Mouse (Mus musculus): ENCODE data around the gene Adad2. TPM values are rescaled to one million over a fixed set of nuclear protein-coding genes. Genes with fewer than 3 reads are reported as not detected.

Gene Adad2
- polyA plus RNA-seq, 1 experiment from 2014 or later: not detected

GRCm38 (mm10) chr8:119618887-119619286 lies 6.3 kb downstream of the Adad2 start:
- no peaks in the 10 kb centered on the region for H3K36me3 ChIP-seq
- no peak for ATAC-seq (ENCODE audit: low FRiP score)
- 0 out of 2 replicates have a peak, but pooled peaks cover 1% of the 10 kb centered on the region for H3K27me3 ChIP-seq
- no peak overlapping the region for H3K9ac ChIP-seq
- H3K4me3 ChIP-seq: no peak overlapping the region
- H3K4me2 ChIP-seq: no peak overlapping the region
- no peaks in the 10 kb centered on the region for H3K9me3 ChIP-seq
- no peaks in the 10 kb centered on the region for H3K4me1 ChIP-seq (replicated peaks)
- WGBS: 73% methylated on average over 5 of the region's 5 CpGs
- H3K27ac ChIP-seq: no peak overlapping the region

DNA sequence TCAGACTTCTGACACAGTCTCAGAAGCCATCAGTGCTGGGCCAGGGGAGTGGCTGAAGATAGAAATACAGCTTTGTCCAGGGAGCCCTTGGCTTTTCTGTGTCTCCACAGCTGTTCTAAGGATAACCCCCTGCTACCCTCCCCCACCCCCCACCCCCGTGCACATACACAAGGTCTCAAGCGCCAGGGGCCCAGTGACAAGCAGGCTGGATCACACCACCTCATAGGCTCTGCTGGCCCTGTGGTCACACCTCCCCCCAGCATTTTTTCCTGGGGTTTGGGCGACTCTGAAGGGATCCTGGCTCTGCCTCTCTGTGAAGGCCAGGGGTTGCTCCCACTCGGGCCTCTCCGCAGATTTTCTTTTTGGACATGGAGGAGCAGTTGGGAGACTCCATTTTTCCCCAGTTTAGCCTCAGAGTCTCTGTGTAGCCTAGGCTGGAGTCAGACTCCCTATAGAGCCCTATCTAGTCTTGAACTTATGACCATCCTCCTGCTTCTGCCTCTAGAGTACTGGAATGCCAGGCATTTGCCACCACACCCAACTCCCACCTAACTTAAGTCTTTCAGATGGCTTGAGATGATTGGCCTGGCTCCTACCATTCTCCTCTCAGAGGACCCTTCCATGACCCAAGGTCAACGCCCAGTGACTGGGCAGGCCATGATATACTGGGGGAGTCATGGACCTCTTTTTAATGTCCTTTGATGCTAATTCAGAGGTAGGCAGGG lies 7.7 kb downstream of the Adad2 start:
- Histone ChIP-seq H3K27ac (no peak overlapping the region), H3K36me3 (no peaks in the 10 kb centered on the region), H3K4me3 (no peak overlapping the region), H3K9me3 (no peaks in the 10 kb centered on the region), H3K9ac (no peak overlapping the region), H3K4me2 (no peak overlapping the region), H3K27me3 (0 out of 2 replicates have a peak, but pooled peaks cover 3% of the 10 kb centered on the region), H3K4me1 (replicated peaks) (no peaks in the 10 kb centered on the region)
- ATAC-seq (ENCODE audit: low FRiP score): no peak
- WGBS: 77% methylated on average over 6 of the region's 6 CpGs

DNA sequence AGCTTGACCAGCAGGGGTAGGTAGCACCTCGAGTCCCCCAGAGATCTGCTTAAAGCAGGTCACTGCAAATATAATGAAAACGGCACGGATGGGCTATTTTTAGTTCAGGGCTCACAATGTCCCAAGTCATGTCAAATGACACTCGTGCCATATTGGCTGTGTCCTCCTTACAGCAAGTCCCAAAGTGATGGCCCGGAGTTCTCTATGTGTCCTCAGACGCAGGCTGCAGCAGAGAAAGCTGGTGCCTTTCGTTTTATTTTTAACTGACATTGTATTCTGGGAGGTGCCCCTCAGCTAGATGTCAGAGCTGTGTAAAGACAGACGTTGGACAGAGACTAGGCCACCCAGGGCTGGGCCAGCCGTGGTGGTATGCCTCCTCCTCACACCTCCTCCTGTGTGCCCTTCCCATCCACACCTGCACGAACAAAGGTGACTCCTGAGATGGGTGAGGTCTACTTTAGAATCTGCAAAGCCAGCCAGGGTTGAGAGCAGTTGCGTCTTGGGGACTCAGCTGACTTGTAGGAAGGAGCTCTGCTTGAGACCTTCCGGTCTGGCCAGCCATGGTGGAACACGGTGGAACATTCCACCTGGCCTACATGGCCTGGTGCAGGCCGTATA lies 8.4 kb downstream of the Adad2 start:
- 0 out of 2 replicates have a peak, but pooled peaks cover 3% of the 10 kb centered on the region for H3K27me3 ChIP-seq
- no peaks in the 10 kb centered on the region for H3K9me3 ChIP-seq
- H3K4me1 ChIP-seq (replicated peaks): 0 out of 2 replicates have a peak, but pooled peaks cover 2% of the 10 kb centered on the region
- no peak overlapping the region for H3K4me3 ChIP-seq
- no peak overlapping the region for H3K9ac ChIP-seq
- no peak for ATAC-seq (ENCODE audit: low FRiP score)
- no peak overlapping the region for H3K4me2 ChIP-seq
- H3K36me3 ChIP-seq: no peaks in the 10 kb centered on the region
- H3K27ac ChIP-seq: no peak overlapping the region
- 90% methylated on average over 14 of the region's 14 CpGs for WGBS

GRCm38 (mm10) chr8:119622555-119622954 lies 10.0 kb downstream of the Adad2 start:
- peaks cover 4% of the 10 kb centered on the region; the same call in 1 of the 2 replicates for H3K4me1 ChIP-seq (replicated peaks)
- no peaks in the 10 kb centered on the region for H3K9me3 ChIP-seq
- ATAC-seq (ENCODE audit: low FRiP score): no peak
- H3K4me3 ChIP-seq: no peak overlapping the region
- no peak overlapping the region for H3K4me2 ChIP-seq
- no peaks in the 10 kb centered on the region for H3K36me3 ChIP-seq
- H3K27me3 ChIP-seq: 0 out of 2 replicates have a peak, but pooled peaks cover 3% of the 10 kb centered on the region
- H3K9ac ChIP-seq: no peak overlapping the region
- no peak overlapping the region for H3K27ac ChIP-seq
- 55% methylated on average over 4 of the region's 4 CpGs for WGBS

GRCm38 (mm10) chr8:119623061-119623460 lies 10.5 kb downstream of the Adad2 start:
- Histone ChIP-seq H3K9ac (no peak overlapping the region), H3K4me3 (no peak overlapping the region), H3K9me3 (no peaks in the 10 kb centered on the region), H3K4me2 (no peak overlapping the region), H3K27me3 (0 out of 2 replicates have a peak, but pooled peaks cover 3% of the 10 kb centered on the region), H3K36me3 (no peaks in the 10 kb centered on the region), H3K27ac (no peak overlapping the region), H3K4me1 (replicated peaks) (peaks cover 9% of the 10 kb centered on the region)
- ATAC-seq (ENCODE audit: low FRiP score): no peak
- WGBS: 85% methylated on average over 8 of the region's 8 CpGs

GRCm38 (mm10) chr8:119623744-119624143 lies 11.2 kb downstream of the Adad2 start:
- no peak overlapping the region for H3K27ac ChIP-seq

DNA sequence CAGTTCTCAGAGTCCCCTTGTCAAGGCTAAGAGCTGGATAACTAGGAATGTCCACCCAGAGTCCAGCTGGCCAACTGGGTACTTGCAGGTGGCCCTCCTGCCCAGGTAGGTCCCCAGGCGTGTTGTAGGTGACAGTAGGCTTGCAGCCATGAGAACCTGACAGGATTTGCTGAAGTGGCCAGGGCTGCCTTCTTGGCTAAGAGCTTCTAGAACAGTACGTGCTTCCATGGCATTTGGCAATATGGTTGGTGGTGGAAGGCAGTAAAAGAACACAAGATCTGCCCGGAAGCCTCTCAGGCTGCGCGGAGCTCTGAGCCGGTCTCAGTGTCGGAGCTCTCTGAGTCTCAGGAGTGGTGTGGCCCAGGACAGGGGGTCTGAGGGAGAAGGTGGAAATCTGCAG lies 12.4 kb downstream of the Adad2 start:
- Histone ChIP-seq H3K4me1 (replicated peaks) (peaks cover 10% of the 10 kb centered on the region), H3K4me3 (no peak overlapping the region), H3K4me2 (no peak overlapping the region), H3K27me3 (0 out of 2 replicates have a peak, but pooled peaks cover 3% of the 10 kb centered on the region), H3K36me3 (no peaks in the 10 kb centered on the region), H3K27ac (no peak overlapping the region), H3K9ac (no peak overlapping the region), H3K9me3 (no peaks in the 10 kb centered on the region)
- WGBS: 90% methylated on average over 7 of the region's 7 CpGs
- ATAC-seq (ENCODE audit: low FRiP score): no peak

More at GRCm38 (mm10) chr8:119623744-119624143, 11.2 kb downstream of the Adad2 start:
- ATAC-seq (ENCODE audit: low FRiP score): no peak
- Histone ChIP-seq H3K9ac (no peak overlapping the region), H3K4me2 (no peak overlapping the region), H3K4me3 (no peak overlapping the region), H3K27me3 (0 out of 2 replicates have a peak, but pooled peaks cover 3% of the 10 kb centered on the region), H3K36me3 (no peaks in the 10 kb centered on the region), H3K9me3 (no peaks in the 10 kb centered on the region), H3K4me1 (replicated peaks) (peaks cover 10% of the 10 kb centered on the region)
- WGBS: 83% methylated on average over 1 of the region's 1 CpGs

- H3K27ac ChIP-seq: no peak overlapping the region
- peaks cover 13% of the 10 kb centered on the region for H3K4me1 ChIP-seq (replicated peaks)
- 77% methylated on average over 22 of the region's 22 CpGs for WGBS
- H3K4me2 ChIP-seq: no peak overlapping the region
- no peak for ATAC-seq (ENCODE audit: low FRiP score)
- 0 out of 2 replicates have a peak, but pooled peaks cover 3% of the 10 kb centered on the region for H3K27me3 ChIP-seq
- no peak overlapping the region for H3K9ac ChIP-seq
- H3K9me3 ChIP-seq: no peaks in the 10 kb centered on the region
- no peaks in the 10 kb centered on the region for H3K36me3 ChIP-seq
- no peak overlapping the region for H3K4me3 ChIP-seq
These were observed 13.2 kb downstream of the Adad2 start for GRCm38 (mm10) chr8:119625788-119626187.

DNA sequence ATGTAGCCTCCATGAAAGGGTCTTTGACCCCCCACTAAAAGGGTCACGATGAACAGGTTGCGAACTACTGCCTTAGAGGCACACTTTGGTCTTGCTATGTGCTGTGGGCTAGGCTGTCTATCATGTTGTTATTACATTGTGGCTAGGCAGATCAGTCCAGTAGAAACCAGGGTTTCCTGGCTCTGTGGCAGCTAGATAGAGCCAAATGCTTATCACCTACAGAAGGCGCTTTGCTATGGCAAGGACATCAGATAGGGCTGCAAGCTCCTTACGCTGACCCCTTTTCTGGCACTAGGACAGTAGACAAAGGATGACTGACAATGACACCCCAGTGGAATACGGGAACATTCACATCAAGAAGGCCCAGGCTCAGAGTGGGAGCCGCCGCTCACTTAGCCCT lies 14.7 kb downstream of the Adad2 start:
- Histone ChIP-seq H3K27me3 (0 out of 2 replicates have a peak, but pooled peaks cover 3% of the 10 kb centered on the region), H3K4me2 (no peak overlapping the region), H3K36me3 (no peaks in the 10 kb centered on the region), H3K27ac (no peak overlapping the region), H3K9ac (no peak overlapping the region), H3K4me1 (replicated peaks) (peaks cover 22% of the 10 kb centered on the region), H3K4me3 (no peak overlapping the region), H3K9me3 (no peaks in the 10 kb centered on the region)
- 78% methylated on average over 7 of the region's 7 CpGs for WGBS
- no peak for ATAC-seq (ENCODE audit: low FRiP score)

DNA sequence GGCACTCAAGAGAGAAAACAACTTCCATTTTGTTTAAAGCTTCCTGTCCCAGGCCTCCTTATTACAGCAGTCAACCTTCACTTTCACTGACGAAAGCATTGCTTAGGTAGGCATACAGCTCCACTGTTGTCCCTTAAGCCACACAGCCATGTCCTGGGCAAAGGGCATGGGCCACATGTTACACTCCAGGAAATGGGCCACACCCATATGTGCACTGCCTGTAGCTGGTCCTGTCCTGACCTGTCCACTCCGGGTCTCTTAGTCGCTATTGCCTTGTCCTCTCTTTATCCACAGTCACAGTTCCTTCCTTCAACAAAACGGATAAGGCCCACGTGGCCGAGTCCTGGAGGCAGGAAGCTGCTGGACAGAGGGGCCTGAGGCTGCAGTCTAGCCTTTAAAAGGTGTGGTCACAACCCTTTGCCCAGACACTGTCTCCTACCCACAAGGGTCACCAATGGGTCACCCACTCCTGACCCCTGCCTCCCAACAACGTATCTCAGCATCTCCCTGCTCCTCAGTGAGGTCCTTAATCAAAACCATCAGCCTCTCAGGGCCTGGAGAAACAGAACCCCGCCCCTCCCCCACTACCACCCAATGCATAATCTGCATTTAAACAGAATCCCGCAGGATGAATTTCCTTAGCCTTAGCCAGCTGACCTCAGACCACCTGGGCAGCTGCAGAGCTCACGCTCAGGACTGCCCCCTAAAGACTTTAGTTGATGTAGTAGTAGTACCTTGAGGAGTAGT lies 15.2 kb downstream of the Adad2 start:
- no peak overlapping the region for H3K27ac ChIP-seq
- peaks cover 23% of the 10 kb centered on the region for H3K4me1 ChIP-seq (replicated peaks)
- no peak overlapping the region for H3K4me3 ChIP-seq
- no peak for ATAC-seq (ENCODE audit: low FRiP score)
- H3K36me3 ChIP-seq: no peaks in the 10 kb centered on the region
- WGBS: 40% methylated on average over 10 of the region's 10 CpGs
- peaks cover 6% of the 10 kb centered on the region for H3K27me3 ChIP-seq
- H3K9ac ChIP-seq: no peak overlapping the region
- no peak overlapping the region for H3K4me2 ChIP-seq
- no peaks in the 10 kb centered on the region for H3K9me3 ChIP-seq

DNA sequence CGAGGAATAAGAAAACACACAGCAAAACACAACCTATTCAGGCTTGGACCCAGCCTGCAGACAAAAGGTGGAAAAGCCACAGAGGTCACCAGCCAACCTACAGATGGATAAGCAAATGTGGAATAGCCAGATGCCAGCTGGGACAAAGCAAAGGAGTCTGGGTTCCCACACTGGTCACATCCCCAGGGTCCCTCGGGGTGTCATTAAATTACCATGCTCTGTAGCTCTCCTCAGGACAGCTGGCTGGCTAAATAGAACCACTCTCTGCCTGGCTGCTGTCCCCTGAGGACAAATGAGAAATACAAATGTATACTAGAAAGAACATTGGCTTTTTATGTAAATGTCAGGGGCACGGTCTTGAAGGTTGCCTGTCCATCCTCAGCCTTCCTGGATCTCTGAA lies 18.3 kb downstream of the Adad2 start:
- peak overlapping the region; percentile 29; the same call in 1 of the 2 replicates for H3K9ac ChIP-seq
- ATAC-seq (ENCODE audit: low FRiP score): no peak

GRCm38 (mm10) chr8:119632246-119632645 lies 19.7 kb downstream of the Adad2 start:
- H3K36me3 ChIP-seq: no peaks in the 10 kb centered on the region
- WGBS: 88% methylated on average over 9 of the region's 9 CpGs
- H3K9ac ChIP-seq: no peak overlapping the region
- H3K4me1 ChIP-seq (replicated peaks): peaks cover 42% of the 10 kb centered on the region
- H3K4me3 ChIP-seq: no peak overlapping the region
- ATAC-seq (ENCODE audit: low FRiP score): no peak
- no peak overlapping the region for H3K27ac ChIP-seq
- peaks cover 38% of the 10 kb centered on the region for H3K27me3 ChIP-seq
- H3K4me2 ChIP-seq: no peak overlapping the region
- no peaks in the 10 kb centered on the region for H3K9me3 ChIP-seq

More for the DNA sequence above, 18.3 kb downstream of the Adad2 start:
- WGBS: 21% methylated on average over 3 of the region's 3 CpGs
- Histone ChIP-seq H3K27ac (peak overlapping the region; percentile 35; the same call in 1 of the 2 replicates), H3K4me3 (no peak overlapping the region), H3K4me1 (replicated peaks) (peaks cover 44% of the 10 kb centered on the region), H3K27me3 (peaks cover 29% of the 10 kb centered on the region), H3K4me2 (no peak overlapping the region), H3K9me3 (no peaks in the 10 kb centered on the region), H3K36me3 (no peaks in the 10 kb centered on the region)
